Mouse (Mus musculus) right cerebral cortex, adult 2 months (tissue): Measurements from ENCODE around the gene Smarcd1.

ENCODE experiments used
- DNase-seq, 2 experiments: peaks; one replicate each; pipeline ENCODE4 v3.0.0; 2021 to 2022; ENCODE audit warnings: low spot score in 2 of 2

The Smarcd1 gene

DNA sequence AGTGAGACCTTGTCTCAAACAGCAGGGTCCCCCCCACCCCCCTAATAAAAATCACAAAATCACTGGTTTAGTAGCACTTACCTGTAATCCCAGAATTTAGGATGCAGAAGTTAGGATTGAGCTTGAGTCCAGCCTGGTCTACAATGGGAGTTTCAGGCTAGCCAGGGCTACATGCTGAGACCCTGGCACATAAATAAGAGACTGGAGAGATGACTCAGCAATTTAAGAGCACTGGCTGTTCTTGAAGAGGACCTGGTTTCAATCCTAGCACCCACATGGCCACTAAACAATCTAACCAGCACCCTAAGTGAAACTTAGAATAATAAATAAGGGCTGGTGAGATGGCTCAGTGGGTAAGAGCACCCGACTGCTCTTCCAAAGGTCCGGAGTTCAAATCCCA lies 29.2 kb downstream of the Smarcd1 start:
- no peak for DNase-seq

DNA sequence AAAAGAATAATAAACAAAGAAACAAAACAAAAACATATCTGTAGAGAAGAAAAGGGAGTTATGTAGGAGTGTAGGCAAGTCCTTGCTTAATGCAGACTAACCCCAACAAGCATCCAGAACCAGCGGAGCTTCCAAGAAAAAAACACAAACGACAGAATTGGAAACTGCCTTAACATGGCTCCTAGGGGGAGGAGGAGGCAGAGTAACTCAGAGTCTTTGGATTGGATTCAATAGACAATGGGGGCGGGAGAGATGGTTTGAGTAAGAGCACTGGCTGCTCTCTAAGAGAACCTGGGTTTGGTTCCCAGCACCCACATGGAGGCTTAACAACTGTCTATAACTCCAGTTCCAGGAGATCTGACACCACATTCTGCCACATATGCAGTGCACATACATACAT lies 29.7 kb downstream of the Smarcd1 start:
- DNase-seq, result no peak

DNA sequence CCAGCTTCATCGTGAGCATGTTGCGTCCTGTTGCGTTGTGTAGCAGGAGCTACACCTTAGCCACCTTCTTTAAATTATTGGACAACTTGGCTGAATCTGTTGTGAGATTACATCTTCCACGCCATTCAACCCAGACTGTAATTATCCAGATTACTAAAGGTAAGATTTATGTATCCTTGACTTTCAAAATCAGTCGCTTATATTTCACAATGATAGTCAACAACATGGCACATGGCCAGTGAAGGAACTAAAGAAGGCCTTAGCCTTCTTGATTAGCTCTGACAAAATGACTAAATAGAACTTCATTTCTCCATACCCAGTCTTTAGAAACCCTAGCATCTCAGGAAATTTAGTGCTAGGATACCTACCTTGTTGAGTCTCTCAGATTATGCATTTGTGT lies 31.3 kb downstream of the Smarcd1 start:
- DNase-seq, result no peak

DNA sequence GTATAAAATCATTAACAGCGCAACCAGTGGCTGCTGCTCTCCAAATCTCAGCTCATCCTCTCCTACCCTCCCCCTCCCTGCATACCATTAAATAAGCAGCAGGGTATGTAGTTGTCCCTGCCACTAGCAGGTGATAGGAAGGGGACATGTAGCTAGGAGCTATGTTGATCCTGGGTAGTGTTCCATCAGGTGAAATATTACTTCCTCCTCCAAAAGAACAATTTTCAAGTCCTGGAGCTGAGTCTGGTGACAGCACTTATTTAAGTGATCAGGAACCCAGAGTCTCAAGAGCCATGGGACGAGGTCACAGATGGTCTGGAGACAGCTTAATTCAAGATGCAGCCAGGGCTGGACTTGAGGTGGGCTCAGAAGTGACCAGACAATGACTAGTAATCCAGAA lies 33.7 kb downstream of the Smarcd1 start:
- DNase-seq, result peak; percentile 100

DNA sequence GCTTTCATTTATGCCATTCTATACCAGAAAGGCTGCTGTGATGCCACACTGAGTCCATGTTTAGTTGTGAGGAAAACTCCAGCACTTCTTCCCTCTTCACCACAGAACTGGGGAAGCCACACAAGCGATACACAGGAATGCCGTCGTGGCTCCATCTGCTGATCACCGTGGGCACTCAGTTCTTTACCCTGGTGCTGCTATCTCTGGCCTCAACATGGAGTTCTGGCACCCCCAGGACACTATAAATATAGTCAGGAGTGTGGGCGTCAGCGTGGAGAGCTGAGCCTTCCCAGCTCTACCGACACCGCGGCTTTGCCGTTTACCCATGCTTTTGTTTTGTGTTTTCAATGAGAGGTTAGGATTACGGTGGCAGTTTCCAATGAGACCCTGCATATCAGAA lies 34.7 kb downstream of the Smarcd1 start:
- peak in 1 of 2 experiments; percentile 42 for DNase-seq

DNA sequence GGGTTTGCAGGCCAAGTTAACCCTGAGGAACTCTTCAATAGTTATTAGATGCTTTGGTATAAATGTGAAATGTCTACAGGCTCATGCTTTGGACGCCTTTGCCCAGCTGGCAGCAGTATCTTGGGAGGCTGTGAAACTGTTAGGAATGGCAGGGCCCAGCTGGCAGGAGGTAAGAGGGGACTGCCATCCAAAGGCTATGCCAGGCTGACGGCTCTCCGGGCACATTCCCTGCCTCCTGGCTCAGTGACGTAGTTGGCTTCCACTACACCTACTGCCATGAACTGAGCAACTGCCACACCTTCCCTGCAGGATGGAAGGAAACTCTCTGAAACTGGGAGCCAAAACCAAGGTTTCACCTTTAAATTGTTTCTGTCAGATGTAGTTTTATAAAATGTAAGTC lies 38.3 kb downstream of the Smarcd1 start:
- DNase-seq, result no peak

DNA sequence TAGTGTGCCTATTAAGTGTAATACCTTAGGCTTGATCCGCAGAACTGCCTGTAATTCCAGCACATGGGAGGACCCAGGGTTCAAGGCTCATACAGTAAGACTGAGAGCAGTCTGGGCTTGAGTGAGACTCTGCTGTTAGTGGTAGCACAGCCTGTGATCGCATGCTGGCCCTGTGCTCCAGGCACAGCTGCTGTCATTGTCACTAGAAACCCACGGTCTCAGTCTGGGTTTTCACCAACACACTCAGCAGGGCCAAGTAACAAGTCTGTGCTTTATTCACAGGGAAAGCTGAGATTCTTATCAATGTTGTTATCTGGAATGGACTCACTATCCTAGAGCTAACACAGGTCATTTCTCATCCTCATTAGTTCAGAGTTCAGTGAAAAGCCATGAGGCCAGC lies 52.3 kb downstream of the Smarcd1 start:
- DNase-seq, result no peak
